Mouse (Mus musculus) cerebellum, adult 2 months (tissue): ENCODE results near the gene Trim62. TPM values are rescaled to one million over a fixed set of nuclear protein-coding genes. Genes with fewer than 3 reads are reported as not detected.
A peak's percentile ranks its signal among the peaks of the same experiment; 100 is the strongest.

ENCODE experiments used
- DNase-seq, 2 experiments: peaks; one replicate each; pipeline ENCODE4 v3.0.0; 2021
- H3K27ac ChIP-seq: fragments of 200-500 bp; 2 replicates; pipeline ENCODE4 v1.5.1; 2012; ENCODE audit warnings: low read length, control low read depth, inconsistent platforms; ENCODE audit not compliant: insufficient read depth
- H3K27me3 ChIP-seq: fragments of 200-500 bp; 2 replicates; pipeline ENCODE4 v1.6.1; 2012; ENCODE audit warnings: inconsistent platforms, mild to moderate bottlenecking, low read length, moderate library complexity; ENCODE audit not compliant: control insufficient read depth, insufficient read depth
- H3K4me1 ChIP-seq: fragments of 200-500 bp; 2 replicates; pipeline ENCODE4 v1.6.1; 2011; ENCODE audit warnings: low read length; ENCODE audit not compliant: control insufficient read depth, insufficient read depth
- H3K4me3 ChIP-seq: fragments of 200-500 bp; replicated peaks from 2 replicates; pipeline ENCODE3; 2011; ENCODE audit warnings: mild to moderate bottlenecking, low read depth, low read length, control low read depth; ENCODE audit not compliant: insufficient read depth
- CTCF ChIP-seq: fragments of 200-500 bp; IDR thresholded peaks from 2 replicates; pipeline ENCODE4 v1.5.1; 2011; ENCODE audit warnings: low read depth, mild to moderate bottlenecking, control low read depth, low read length, moderate library complexity, borderline replicate concordance; ENCODE audit not compliant: insufficient read depth
- POLR2A ChIP-seq: fragments of 200-500 bp; IDR thresholded peaks from 2 replicates; pipeline ENCODE4 v1.6.1; 2011; ENCODE audit warnings: low read length, control low read depth, borderline replicate concordance; ENCODE audit not compliant: insufficient read depth
- WGBS: fragments of 180-500 bp; shearing (Covaris S2); methylation state at CpG from one replicate; pipeline ENCODE4 v1.1.7; 2018; 5-methylcytosine and 5-hydroxymethylcytosine counted together
- polyA plus RNA-seq: library from polyadenylated mRNA; depleted of rRNA; stranded (reverse); fragments of >200 nt; gene quantifications from 2 replicates; pipeline ENCODE4 v1.2.3, GENCODE M21; 2012

Trim62 gene
- polyA plus RNA-seq, 1 experiment = 107 TPM

DNA sequence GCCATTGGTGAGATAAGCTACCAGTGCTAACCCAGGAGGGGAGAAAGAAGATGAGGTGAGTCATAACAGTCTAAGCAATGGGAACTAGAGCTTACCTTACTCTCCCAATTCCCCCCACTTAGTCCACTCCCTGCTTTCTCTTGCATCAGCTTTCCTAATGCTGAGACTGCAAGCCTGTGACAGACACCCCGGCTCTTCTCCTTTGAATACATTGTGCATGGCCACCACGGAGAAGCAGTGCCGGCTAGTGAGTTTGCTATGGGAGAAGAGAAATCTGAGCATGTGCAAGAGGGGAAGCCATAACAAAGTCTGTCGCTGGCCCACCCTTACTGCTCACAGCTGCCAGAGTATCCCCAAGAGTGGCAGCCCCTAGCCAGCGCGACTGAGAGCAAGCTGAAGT is 5.9 kb upstream of the Trim62 start:
- 16% methylated on average over 6 of the region's 6 CpGs for WGBS
- no peaks in the 10 kb centered on the region for H3K4me1 ChIP-seq
- H3K4me3 ChIP-seq = no peak overlapping the region
- TF ChIP-seq CTCF = no peak
- H3K27ac ChIP-seq = no peak overlapping the region
- DNase-seq = no peak
- no peaks in the 10 kb centered on the region for H3K27me3 ChIP-seq

DNA sequence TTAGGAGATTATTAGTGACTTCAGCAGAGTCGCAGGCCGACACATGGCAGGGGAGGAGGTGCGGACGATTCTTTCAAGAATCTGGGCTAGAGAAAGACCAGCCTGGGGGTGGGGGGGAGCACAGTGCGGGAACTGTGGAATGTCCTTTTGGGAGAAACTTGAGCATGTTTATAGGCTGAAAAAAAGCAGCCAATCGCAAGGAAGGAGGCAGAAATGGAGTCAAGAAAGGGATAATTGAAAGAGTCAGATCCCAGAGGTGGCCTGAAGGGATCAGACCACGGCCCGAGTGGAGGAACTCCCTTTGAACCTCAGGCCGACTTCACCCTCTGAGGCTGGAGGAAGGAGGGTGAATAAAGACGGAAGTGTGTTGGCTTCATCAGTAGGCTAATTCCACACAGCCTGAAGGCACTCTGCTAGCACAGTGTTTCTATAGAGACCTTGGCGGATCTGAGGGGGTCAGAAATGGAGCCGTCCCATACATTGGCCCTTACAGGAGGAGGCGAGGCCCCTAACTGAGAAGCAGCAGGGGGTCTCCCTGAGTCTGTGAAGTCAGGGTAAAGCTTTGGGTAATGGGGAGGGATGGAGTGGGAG is 4.4 kb upstream of the Trim62 start:
- 44% methylated on average over 13 of the region's 13 CpGs for WGBS
- no peaks in the 10 kb centered on the region for H3K27me3 ChIP-seq
- no peak for TF ChIP-seq POLR2A
- TF ChIP-seq CTCF = no peak
- no peak overlapping the region for H3K4me3 ChIP-seq
- no peak overlapping the region for H3K27ac ChIP-seq
- no peak for DNase-seq
- no peaks in the 10 kb centered on the region for H3K4me1 ChIP-seq

GRCm38 (mm10) chr4:128883801-128884710 is 676 bp downstream of the Trim62 start:
- TF ChIP-seq CTCF (no peak), POLR2A (peak; percentile 68)
- Histone ChIP-seq H3K4me3 (peak overlapping the region; percentile 70), H3K27ac (peak overlapping the region; percentile 36), H3K4me1 (peaks cover 24% of the 10 kb centered on the region), H3K27me3 (no peaks in the 10 kb centered on the region)
- DNase-seq = peak; percentile 88 to 89
- WGBS = under 1% methylated on average over 94 of the region's 94 CpGs

DNA sequence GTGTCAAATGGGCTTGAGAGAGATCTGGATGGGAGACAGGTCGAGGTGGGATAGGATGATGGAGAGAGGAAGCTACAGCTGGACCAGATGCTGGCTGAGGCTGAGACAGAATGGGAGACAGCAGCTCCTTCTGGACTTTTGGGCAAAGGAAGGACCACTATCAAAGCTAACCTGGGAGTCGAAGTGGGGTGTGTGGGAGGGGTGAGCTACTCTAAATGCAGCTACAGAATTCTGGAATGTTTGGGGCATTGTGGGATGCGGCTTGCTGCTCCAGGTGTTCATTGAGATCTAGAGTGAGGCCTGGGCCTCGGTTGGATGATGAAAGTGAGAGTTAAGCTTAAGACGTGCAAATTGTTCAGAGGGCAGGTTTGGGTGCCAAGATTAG is 1.3 kb downstream of the Trim62 start:
- Histone ChIP-seq H3K4me3 (peak overlapping the region; percentile 70), H3K27ac (peak overlapping the region; percentile 57), H3K27me3 (no peaks in the 10 kb centered on the region), H3K4me1 (peaks cover 31% of the 10 kb centered on the region)
- 0 out of 2 replicates have a peak, but pooled peaks have one; percentile 3 for TF ChIP-seq POLR2A
- no peak for TF ChIP-seq CTCF
- no peak for DNase-seq
- WGBS = 11% methylated on average over 5 of the region's 5 CpGs

DNA sequence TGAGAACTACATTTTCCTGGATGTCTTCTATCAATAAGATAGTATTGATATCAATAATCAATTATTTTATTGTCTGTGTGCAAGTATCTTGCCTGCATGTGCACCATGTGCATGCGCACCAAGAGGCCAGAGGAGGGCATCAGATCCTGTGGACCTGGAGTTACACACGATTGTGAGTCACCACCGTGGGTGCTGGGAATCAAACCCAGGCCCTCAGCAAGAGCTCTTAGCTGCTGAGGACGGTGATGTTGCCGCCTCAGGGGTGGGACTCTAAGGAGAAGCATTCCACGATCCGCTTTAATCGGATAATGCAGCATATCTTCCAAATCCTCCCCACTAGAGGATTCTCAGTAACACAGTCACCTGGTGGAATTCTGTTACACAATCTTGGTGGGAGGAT is 2.2 kb downstream of the Trim62 start:
- H3K4me1 ChIP-seq = peaks cover 39% of the 10 kb centered on the region
- TF ChIP-seq POLR2A (no peak), CTCF (peak; percentile 24; the same call in 1 of the 2 replicates)

GRCm38 (mm10) chr4:128886571-128886970 is 3.2 kb downstream of the Trim62 start:
- 7% methylated on average over 5 of the region's 5 CpGs for WGBS
- H3K4me3 ChIP-seq = peak overlapping the region; percentile 45
- H3K27ac ChIP-seq = peak overlapping the region; percentile 97
- TF ChIP-seq CTCF (no peak), POLR2A (0 out of 2 replicates have a peak, but pooled peaks have one; percentile 21)
- DNase-seq = peak; percentile 77 to 79
- no peaks in the 10 kb centered on the region for H3K27me3 ChIP-seq
- peaks cover 46% of the 10 kb centered on the region for H3K4me1 ChIP-seq

More for the DNA sequence above, 2.2 kb downstream of the Trim62 start:
- 61% methylated on average over 8 of the region's 8 CpGs for WGBS
- Histone ChIP-seq H3K27me3 (no peaks in the 10 kb centered on the region), H3K4me3 (peak overlapping the region; percentile 70), H3K27ac (peak overlapping the region; percentile 76)
- DNase-seq = peak; percentile 45 to 47

DNA sequence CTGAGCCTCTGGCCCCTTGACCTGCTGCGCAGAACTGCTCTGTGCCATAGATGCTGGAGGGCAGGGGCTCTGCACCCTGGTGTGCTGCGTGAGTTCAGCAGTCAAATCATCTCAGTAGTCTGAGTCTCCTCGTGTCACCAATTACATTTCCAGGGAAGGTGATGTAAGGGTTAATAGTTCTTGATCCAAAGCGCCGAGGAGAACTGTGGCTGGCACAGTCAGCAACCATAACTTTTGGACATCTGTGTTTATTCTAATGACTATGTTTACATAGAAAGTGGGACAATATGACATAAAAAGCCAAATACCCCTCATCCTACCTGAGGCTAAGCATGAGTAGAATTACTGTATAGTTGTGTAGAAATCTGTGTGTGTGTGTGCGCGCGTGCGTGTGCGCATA is 3.6 kb downstream of the Trim62 start:
- H3K27ac ChIP-seq = peak overlapping the region; percentile 97
- H3K27me3 ChIP-seq = no peaks in the 10 kb centered on the region
- WGBS = 12% methylated on average over 10 of the region's 10 CpGs
- H3K4me1 ChIP-seq = peaks cover 51% of the 10 kb centered on the region
- TF ChIP-seq CTCF (no peak), POLR2A (no peak)
- no peak for DNase-seq
- peak overlapping the region; percentile 45 for H3K4me3 ChIP-seq

DNA sequence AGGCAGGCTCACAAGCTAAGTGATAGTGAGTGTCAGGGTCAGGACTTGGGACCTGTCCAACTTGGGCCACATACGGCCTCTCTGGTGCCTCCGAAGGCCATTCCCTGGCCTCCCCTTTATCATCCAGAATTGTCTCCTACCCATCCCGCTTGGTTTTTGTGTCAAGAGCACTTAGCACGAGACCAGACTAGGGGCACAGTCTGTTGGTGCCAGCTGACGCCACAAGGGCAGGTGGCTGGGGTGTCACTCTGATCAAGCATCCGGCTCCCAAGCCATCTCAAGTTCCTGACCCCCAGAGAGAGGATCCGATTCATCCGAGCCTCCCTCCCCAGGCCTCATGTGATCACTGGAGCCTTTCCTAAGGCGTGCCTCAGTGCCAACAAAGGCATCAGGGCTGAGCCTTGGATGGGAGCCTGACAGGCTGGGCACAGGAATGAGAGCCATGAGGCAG is 4.3 kb downstream of the Trim62 start:
- peak overlapping the region; percentile 28 for H3K4me3 ChIP-seq
- H3K27me3 ChIP-seq = no peaks in the 10 kb centered on the region
- 5% methylated on average over 9 of the region's 9 CpGs for WGBS
- peaks cover 57% of the 10 kb centered on the region for H3K4me1 ChIP-seq
- TF ChIP-seq POLR2A (peak; percentile 42; the same call in 1 of the 2 replicates), CTCF (no peak)
- peak; percentile 94 to 98 for DNase-seq
- peak overlapping the region; percentile 97 for H3K27ac ChIP-seq
